8 mouse cellular contexts compared by ENCODE assay signal in the genomic region with DNA sequence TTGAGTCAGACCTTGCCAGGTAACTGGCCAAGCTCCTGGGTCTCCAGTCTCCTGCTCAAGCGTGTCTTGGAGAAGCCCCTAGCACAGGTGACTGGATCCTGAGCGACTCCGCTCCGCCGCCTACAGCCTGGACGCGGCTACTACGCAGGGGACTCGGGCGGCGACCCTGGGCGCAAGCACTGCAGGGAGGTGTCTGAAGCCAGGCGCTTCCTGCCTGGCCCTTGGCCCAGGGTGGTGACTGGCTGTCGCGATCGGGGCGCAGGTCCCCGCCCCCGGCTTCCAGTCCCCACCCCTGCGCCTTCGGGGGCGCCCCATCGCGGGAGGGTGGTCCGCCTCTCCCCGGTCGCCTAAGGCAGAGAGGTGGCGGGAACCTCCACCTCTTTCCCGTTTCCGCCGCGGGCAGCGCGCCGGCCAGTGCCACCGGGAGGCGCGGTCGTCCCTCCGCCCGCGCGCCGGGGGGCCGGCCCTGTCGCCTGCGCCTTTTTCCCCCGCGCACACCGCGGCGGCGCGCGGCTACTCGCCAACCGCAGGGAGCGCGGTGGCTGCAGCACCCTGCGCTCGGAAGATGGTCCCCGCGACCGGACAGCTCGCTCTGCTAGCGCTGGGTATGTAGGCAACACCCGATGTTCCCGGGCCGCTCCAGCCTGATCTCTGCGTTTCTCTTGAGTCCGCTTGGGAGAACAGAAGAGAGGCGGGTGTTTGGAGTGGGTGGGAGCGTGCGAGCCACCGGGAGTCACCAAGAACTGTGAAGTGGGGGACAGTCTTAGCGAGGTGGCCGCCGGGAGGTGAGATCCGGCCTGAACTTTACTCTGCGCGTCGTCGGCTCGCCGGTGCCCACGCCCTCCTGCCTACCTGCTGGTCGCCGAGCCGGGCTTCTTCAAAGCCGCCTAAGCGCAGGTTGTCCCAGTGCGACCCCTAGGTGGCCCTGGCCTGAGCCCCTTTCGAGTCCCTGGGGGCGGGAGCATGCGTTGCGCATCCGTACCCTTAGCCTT. TPM values are rescaled to one million over a fixed set of nuclear protein-coding genes. Genes with fewer than 3 reads are reported as not detected.
DNase-seq lines count a peak whose midpoint lies in the region; ATAC-seq and TF ChIP-seq lines count a peak whose summit lies in the region.

A gene (plus strand): TSS at position 283 of the 992 bp plus-strand sequence.

- WGBS in limb, embryonic 12.5 days, result under 1% methylated on average over 92 of the region's 97 CpGs
- WGBS in midbrain, embryonic 14.5 days, result under 1% methylated on average over 96 of the region's 97 CpGs
- under 1% methylated on average over 89 of the region's 97 CpGs for WGBS in stomach, embryonic 15.5 days

- ATAC-seq in limb, embryonic 12.5 days (ENCODE audit: insufficient number of reproducible peaks, insufficient read depth, low FRiP score, low TSS enrichment, low read depth), result peak; percentile 64; the same call in 1 of the 2 replicates
- peak; percentile 78 for ATAC-seq in midbrain, embryonic 14.5 days (ENCODE audit: low FRiP score, low TSS enrichment)
- ATAC-seq in stomach, embryonic 15.5 days (ENCODE audit: insufficient read depth, low FRiP score, low read depth), result peak; percentile 89

- peak within 1 kb of the TSS; percentile 82 for H3K4me3 ChIP-seq in gastrocnemius, adult 2 months
- H3K4me3 ChIP-seq in limb, embryonic 12.5 days (replicated peaks), result peak within 1 kb of the TSS; percentile 67
- peak within 1 kb of the TSS; percentile 59 for H3K4me3 ChIP-seq in midbrain, embryonic 14.5 days (replicated peaks; ENCODE audit: low read depth, low read length)
- peak within 1 kb of the TSS; percentile 65 for H3K4me3 ChIP-seq in stomach, embryonic 15.5 days (replicated peaks)

- H3K9ac ChIP-seq in limb, embryonic 12.5 days (replicated peaks), result peak within 1 kb of the TSS; percentile 60
- H3K9ac ChIP-seq in midbrain, embryonic 14.5 days (replicated peaks; ENCODE audit: low read length), result peak within 1 kb of the TSS; percentile 61
- H3K9ac ChIP-seq in stomach, embryonic 15.5 days, result peak within 1 kb of the TSS; percentile 40

- intact Hi-C loops in gastrocnemius, adult 2 months (cut with DNase I), result loop anchor here (1.0 kb wide), 1 partner anchor 169 kb away; no protein-coding TSS in a partner anchor

- TF ChIP-seq CTCF in gastrocnemius, adult 2 months (IDR thresholded peaks at IDR 0.05), result peak; percentile 48

- H3K4me1 ChIP-seq in limb, embryonic 12.5 days (replicated peaks), result peaks cover 28% of the 10 kb centered on the region
- 0 out of 2 replicates have a peak, but pooled peaks cover 7% of the 10 kb centered on the region for H3K4me1 ChIP-seq in midbrain, embryonic 14.5 days (ENCODE audit: control insufficient read depth, insufficient read depth, low read length)
- peaks cover 10% of the 10 kb centered on the region; the same call in 1 of the 2 replicates for H3K4me1 ChIP-seq in stomach, embryonic 15.5 days

- peak; percentile 56 for DNase-seq in gastrocnemius, adult 2 months
- no peak for DNase-seq in gastrocnemius, adult 8-10 months (ENCODE audit: low spot score in 2 of 2)
- peak; percentile 72 for DNase-seq in embryo, embryonic 10.5 days (ENCODE audit: low spot score)
- peak; percentile 69 to 83 for DNase-seq in heart, adult 18-20 months
- peak; percentile 56 for DNase-seq in kidney, adult 11 months
- DNase-seq in midbrain, embryonic 14.5 days, result peak; percentile 80

- H3K9me3 ChIP-seq in limb, embryonic 12.5 days, result no peaks in the 10 kb centered on the region
- no peaks in the 10 kb centered on the region for H3K9me3 ChIP-seq in midbrain, embryonic 14.5 days (ENCODE audit: control insufficient read depth, low read length)
- H3K9me3 ChIP-seq in stomach, embryonic 15.5 days, result no peaks in the 10 kb centered on the region

- no peaks in the 10 kb centered on the region for H3K36me3 ChIP-seq in limb, embryonic 12.5 days
- H3K36me3 ChIP-seq in midbrain, embryonic 14.5 days (ENCODE audit: control insufficient read depth, insufficient read depth, low read length), result no peaks in the 10 kb centered on the region
- H3K36me3 ChIP-seq in stomach, embryonic 15.5 days, result no peaks in the 10 kb centered on the region

- H3K4me2 ChIP-seq in limb, embryonic 12.5 days, result peak within 1 kb of the TSS; percentile 98
- peak within 1 kb of the TSS; percentile 94 for H3K4me2 ChIP-seq in midbrain, embryonic 14.5 days (ENCODE audit: low read length)
- peak within 1 kb of the TSS; percentile 94 for H3K4me2 ChIP-seq in stomach, embryonic 15.5 days

- peaks cover 65% of the 10 kb centered on the region for H3K27me3 ChIP-seq in limb, embryonic 12.5 days
- H3K27me3 ChIP-seq in midbrain, embryonic 14.5 days (ENCODE audit: control insufficient read depth, insufficient read depth, low read length), result peaks cover 14% of the 10 kb centered on the region
- H3K27me3 ChIP-seq in stomach, embryonic 15.5 days (replicated peaks), result peaks cover 13% of the 10 kb centered on the region

- 0 out of 2 replicates have a peak within 1 kb of the TSS, but pooled peaks have one; percentile 16 for H3K27ac ChIP-seq in gastrocnemius, adult 2 months
- no peak within 1 kb of the TSS for H3K27ac ChIP-seq in limb, embryonic 12.5 days
- peak within 1 kb of the TSS; percentile 17; the same call in 1 of the 2 replicates for H3K27ac ChIP-seq in midbrain, embryonic 14.5 days (replicated peaks; ENCODE audit: low read depth, low read length)
- H3K27ac ChIP-seq in stomach, embryonic 15.5 days, result peak within 1 kb of the TSS; percentile 79

RNA-seq across cellular contexts. Expression of the gene that starts here (rescaled TPM):
- under 1 TPM; 0.31 to 0.66 TPM for total RNA-seq in gastrocnemius, adult 2 months (2021)
- under 1 TPM; 0.10 to 0.27 (median 0.13) TPM for total RNA-seq in gastrocnemius, adult 8-10 months (2022)
- 1 to 10 TPM; 1.2 to 1.7 TPM for total RNA-seq in heart, adult 18-20 months (2021)
- polyA plus RNA-seq in limb, embryonic 12.5 days (2016; fragmentation: Nextera tagmentation; extraction: Ambion mirVana), result 1.5 and 2.5 TPM in 2 replicates
- polyA plus RNA-seq in midbrain, embryonic 14.5 days (2014; fragmentation: Nextera tagmentation; extraction: Ambion mirVana), result 8.6 and 9.7 TPM in 2 replicates
- 5.5 and 5.6 TPM in 2 replicates for polyA plus RNA-seq in stomach, embryonic 15.5 days (2015; fragmentation: Nextera tagmentation; extraction: Ambion mirVana)

Comparison
In these comparisons a context has a peak if more than half of its experiments do, and no peak if none do; other contexts are left out.
1. Peak in DNase-seq, H3K4me3 ChIP-seq and H3K27ac ChIP-seq in gastrocnemius, adult 2 months; RNA of the gene not detected or under 1 TPM.
2. DNase-seq: peak in embryo, embryonic 10.5 days (single experiment), heart, adult 18-20 months (2 of 2), kidney, adult 11 months (single experiment) and midbrain, embryonic 14.5 days (single experiment); none in gastrocnemius, adult 8-10 months (0 of 2).
3. Peak in every context shown above with its lines, with median percentiles within 50 percentile points of each other: H3K4me3 ChIP-seq, ATAC-seq, H3K4me2 ChIP-seq and H3K9ac ChIP-seq.